Mouse (Mus musculus) left cerebral cortex, adult 8-10 months (tissue): Measurements from ENCODE around the gene Nipsnap2. TPM values are rescaled to one million over a fixed set of nuclear protein-coding genes. Genes with fewer than 3 reads are reported as not detected.
"Not testable (repeated sequence)": the region's sequence is repeated elsewhere in the genome, so short reads cannot be mapped to it uniquely, and the experiment has no call there.

Experiments used
- DNase-seq, 2 experiments: peaks; one replicate each; pipeline ENCODE4 v3.0.0; 2022; ENCODE audit warnings: low spot score in 2 of 2
- total RNA-seq, 4 experiments: library from RNA; stranded (reverse); gene quantifications; 2 replicates each; pipeline ENCODE4 v1.2.4; 2022

Nipsnap2 gene
- total RNA-seq, 4 experiments from 2014 or later, result 87.2 to 95.0 (median 91.5) TPM

DNA sequence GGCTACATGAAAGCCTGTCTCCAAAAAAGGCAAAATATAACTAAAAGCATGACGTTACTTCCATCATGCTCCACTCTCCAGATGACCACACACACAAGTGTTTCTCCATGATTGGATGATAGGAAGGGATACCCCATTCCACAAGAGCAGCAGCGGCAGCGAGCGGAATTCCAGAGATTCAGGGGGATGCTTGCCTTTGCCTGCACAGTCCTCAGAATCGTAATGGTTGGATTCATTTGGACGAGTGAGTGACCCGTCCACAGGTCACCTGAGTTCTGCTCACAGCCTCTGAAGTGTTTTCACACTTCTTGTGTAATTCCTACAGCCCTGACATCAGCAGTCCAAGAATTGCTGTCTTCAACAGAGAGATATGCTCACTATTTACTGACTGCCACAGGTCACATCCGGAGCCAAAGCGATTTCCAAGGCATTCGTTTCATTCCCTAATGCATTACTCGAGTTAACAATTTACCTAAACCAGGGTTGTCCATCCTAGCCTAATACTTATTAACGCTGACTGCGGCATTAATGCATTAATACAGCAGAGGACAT is 35.1 kb downstream of the Nipsnap2 start:
- no peak for DNase-seq

GRCm38 (mm10) chr5:129761865-129762540 is 37.1 kb downstream of the Nipsnap2 start:
- peak; percentile 14 to 74 for DNase-seq

GRCm38 (mm10) chr5:129770443-129771355 is 45.8 kb downstream of the Nipsnap2 start:
- no peak for DNase-seq

GRCm38 (mm10) chr5:129772433-129772832 is 47.6 kb downstream of the Nipsnap2 start:
- DNase-seq, result no peak

DNA sequence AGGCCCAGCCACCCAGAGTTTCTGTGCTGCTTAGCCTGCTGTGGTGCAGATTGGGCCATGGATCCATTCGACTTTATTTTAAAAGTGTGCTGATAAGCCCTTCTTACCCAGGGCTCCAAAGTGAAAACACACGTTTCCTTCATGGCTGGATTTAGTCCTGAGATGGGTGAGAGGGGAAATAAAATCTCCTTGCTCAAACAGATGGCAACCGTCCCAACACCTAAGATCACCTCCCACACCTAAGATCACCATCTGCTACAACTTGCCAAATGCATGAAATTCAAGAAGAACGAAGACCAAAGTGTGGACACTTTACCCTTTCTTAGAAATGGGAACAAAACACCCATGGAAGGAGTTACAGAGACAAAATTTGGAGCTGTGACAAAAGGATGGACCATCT is 48.5 kb downstream of the Nipsnap2 start:
- not testable (repeated sequence) for DNase-seq

GRCm38 (mm10) chr5:129774661-129775060 is 49.8 kb downstream of the Nipsnap2 start:
- DNase-seq, result no peak

DNA sequence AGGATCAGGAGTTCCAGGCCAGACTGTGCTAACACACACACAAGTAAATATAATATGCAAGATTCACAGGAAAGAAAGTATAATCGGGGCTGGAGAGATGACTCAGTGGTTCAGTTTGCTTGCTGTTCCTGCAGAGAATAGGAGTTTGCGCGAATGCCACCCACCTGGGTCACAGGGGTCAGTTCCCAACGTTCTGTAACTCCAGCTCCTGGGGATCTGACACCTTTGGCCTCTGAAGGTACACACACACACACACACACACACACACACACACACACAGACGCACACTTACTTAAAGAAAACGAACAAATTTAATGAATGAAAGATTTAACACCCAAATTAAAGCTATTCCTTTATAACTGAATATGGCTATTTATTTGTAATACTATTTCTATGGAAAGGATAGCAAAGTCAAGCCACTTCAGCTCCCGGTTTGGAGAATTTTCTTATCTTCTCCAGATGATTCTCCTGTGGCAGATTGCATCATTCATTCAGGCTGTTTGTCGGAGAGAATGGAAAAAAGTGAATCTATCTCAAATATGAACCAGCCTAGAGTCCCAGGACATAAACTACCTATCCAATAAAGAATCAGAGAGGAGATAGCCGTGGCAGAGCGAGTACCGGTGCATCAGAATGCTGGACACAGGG is 53.6 kb downstream of the Nipsnap2 start:
- no peak for DNase-seq

- DNase-seq, result peak; percentile 57 to 61
Measured at GRCm38 (mm10) chr5:129778996-129779716, 54.3 kb downstream of the Nipsnap2 start.

- DNase-seq, result no peak
Measured at GRCm38 (mm10) chr5:129780131-129780530, 55.3 kb downstream of the Nipsnap2 start.

GRCm38 (mm10) chr5:129782211-129782610 is 57.3 kb downstream of the Nipsnap2 start:
- DNase-seq, result no peak

DNA sequence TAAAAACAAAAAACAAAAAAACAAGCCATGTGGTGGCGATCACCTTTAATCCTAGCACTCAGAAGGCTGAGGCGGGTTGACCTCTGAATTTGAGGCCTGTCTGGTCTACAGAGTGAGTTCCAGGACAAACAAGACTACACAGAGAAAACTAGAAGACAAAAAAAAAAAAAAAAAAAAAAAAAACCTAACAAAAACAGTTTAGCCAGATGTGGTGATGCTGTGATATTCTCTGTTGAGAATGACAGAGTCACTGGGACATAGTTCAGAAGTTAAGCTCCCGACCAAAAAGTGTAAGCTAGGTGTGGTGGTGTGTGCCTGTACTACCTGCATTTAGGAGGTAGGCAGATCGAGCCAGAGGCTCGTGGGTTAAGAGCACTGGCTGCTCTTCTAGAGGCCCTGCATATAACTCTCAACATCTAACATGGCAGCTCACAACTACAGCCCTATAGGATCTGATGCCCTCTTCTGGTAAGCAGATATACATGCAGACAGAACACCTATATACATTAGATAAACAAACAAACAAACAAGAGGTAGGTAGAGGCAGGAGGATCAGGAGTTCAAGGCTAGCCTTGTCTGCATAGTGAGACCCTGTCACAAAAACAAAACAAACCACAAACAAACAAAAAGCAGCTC is 60.5 kb downstream of the Nipsnap2 start:
- DNase-seq, result no peak

DNA sequence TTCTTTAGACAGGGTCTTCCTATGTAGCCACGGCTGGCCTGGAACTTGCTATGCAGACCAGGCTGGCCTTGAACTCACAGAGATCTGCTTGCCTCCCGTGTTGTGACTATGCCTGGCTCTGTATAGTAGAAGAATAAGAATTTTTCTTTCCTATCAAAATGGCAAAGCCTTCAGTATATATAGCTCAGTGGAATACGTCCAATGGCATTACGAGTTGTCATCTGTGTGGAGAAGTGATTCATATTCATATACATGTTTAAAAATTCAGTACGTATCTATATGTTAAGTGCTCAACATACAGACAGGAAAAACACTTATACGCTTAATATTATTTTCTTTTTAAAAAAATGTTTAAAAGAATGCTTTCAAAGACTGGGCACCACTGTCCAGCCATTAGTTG is 61.3 kb downstream of the Nipsnap2 start:
- DNase-seq, result no peak

- peak; percentile 97 to 98 for DNase-seq
Measured at GRCm38 (mm10) chr5:129786818-129787790, 62.2 kb downstream of the Nipsnap2 start, which contains the start of gene Psph. TSS of gene Psph (minus strand) at chr5:129787449.

DNA sequence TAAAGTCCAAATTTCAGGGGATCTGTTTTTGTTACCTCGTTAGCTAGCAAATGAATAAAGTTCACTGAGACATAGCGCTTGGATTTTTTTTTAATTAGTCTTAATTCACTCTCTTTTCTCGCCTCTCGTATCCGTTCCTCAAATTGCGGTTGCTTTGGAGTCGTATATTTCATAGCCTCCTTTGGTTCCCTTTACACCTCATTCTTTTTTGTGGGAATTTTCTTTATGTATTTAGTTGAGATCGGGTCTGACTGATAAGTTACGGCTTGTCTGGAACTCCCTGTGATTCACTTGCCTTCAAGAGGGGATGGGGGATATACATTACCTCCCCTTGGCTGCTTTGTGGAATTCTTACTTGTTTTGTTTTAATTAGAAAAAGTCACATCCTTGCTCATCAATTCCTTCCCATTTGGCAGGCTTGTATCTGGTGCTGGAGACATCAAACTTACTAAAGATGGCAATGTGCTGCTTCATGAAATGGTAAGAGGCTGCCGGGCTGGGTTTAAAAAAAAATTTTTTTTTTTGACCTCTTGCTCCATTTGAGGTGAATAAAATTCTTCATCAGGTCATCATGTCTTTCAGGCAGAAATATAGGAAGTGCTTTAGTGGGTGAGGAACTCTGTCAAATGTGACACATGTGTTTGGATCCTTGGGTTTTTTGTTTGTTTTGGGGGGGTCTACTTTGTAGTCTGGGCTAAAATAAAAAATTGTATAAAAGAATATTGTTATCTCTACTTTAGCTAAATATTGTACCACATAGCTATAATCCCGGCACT is 63.1 kb downstream of the Nipsnap2 start:
- DNase-seq, result no peak

GRCm38 (mm10) chr5:129790591-129790990 is 65.7 kb downstream of the Nipsnap2 start:
- not testable (repeated sequence) for DNase-seq
